Mouse (Mus musculus) forebrain, embryonic 11.5 days (tissue): ENCODE measurements around the gene Tnk1. TPM values are rescaled to one million over a fixed set of nuclear protein-coding genes. Genes with fewer than 3 reads are reported as not detected.

Experiments
- ATAC-seq: fragments of 200-750 bp; cut with Nextera tagmentation; replicated peaks from 2 replicates; pipeline ENCODE4 v1.8.0; 2017; ENCODE audit warnings: moderate TSS enrichment; ENCODE audit not compliant: low FRiP score
- DNase-seq: peaks from one replicate; pipeline ENCODE4 v3.0.0-alpha.2; 2017; ENCODE audit warnings: low spot score
- H3K27ac ChIP-seq: fragments of 300-500 bp; sonication (generic); 2 replicates; pipeline ENCODE4 v1.5.1; 2014; ENCODE audit warnings: low read depth, low read length
- H3K27me3 ChIP-seq: fragments of 300-500 bp; sonication (generic); 2 replicates; pipeline ENCODE4 v1.6.1; 2014; ENCODE audit warnings: mild to moderate bottlenecking, low read length, mixed read lengths; ENCODE audit not compliant: control insufficient read depth, insufficient read depth
- H3K36me3 ChIP-seq: fragments of 300-500 bp; sonication (generic); 2 replicates; pipeline ENCODE4 v1.6.1; 2014; ENCODE audit warnings: mild to moderate bottlenecking, low read length, moderate library complexity, mixed read lengths; ENCODE audit not compliant: control insufficient read depth, insufficient read depth
- H3K4me1 ChIP-seq: fragments of 300-500 bp; sonication (generic); replicated peaks from 2 replicates; pipeline ENCODE4 v1.6.1; 2014; ENCODE audit warnings: low read length, mixed read lengths; ENCODE audit not compliant: control insufficient read depth, insufficient read depth
- H3K4me2 ChIP-seq: fragments of 300-500 bp; sonication (generic); 2 replicates; pipeline ENCODE4 v1.6.1; 2014; ENCODE audit warnings: low read depth, mild to moderate bottlenecking, low read length, moderate library complexity, mixed read lengths; ENCODE audit not compliant: severe bottlenecking
- H3K4me3 ChIP-seq: fragments of 300-500 bp; sonication (generic); 2 replicates; pipeline ENCODE4 v1.5.1; 2014; ENCODE audit warnings: low read depth, low read length
- H3K9ac ChIP-seq: fragments of 300-500 bp; sonication (generic); 2 replicates; pipeline ENCODE4 v1.6.1; 2014; ENCODE audit warnings: low read length
- H3K9me3 ChIP-seq: fragments of 300-500 bp; sonication (generic); 2 replicates; pipeline ENCODE4 v1.6.1; 2016; ENCODE audit warnings: low read length, mixed read lengths; ENCODE audit not compliant: control insufficient read depth
- WGBS: fragments of 180-500 bp; shearing (Covaris S2); extraction: QIAGEN DNeasy Blood & Tissue Kit; methylation state at CpG from one replicate; pipeline ENCODE4 v1.1.7; 2014; 5-methylcytosine and 5-hydroxymethylcytosine counted together
- polyA plus RNA-seq: library from polyadenylated mRNA; unstranded; fragments of >200 nt; fragmentation: Nextera tagmentation; extraction: Ambion mirVana; gene quantifications from 2 replicates; pipeline ENCODE4 v1.2.1, GENCODE M21; 2014

Gene Tnk1
- polyA plus RNA-seq, 1 experiment from 2014 or later: 0.73 TPM

GRCm38 (mm10) chr11:69854680-69855079, 3.9 kb downstream of the Tnk1 start:
- H3K27ac ChIP-seq: no peak overlapping the region
- 89% methylated on average over 10 of the region's 10 CpGs for WGBS
- peaks cover 3% of the 10 kb centered on the region; the same call in 1 of the 2 replicates for H3K36me3 ChIP-seq
- ATAC-seq (no peak), DNase-seq (no peak)
- H3K9ac ChIP-seq: no peak overlapping the region
- H3K4me2 ChIP-seq: no peak overlapping the region
- H3K4me3 ChIP-seq: no peak overlapping the region
- no peaks in the 10 kb centered on the region for H3K9me3 ChIP-seq
- H3K4me1 ChIP-seq: no peaks in the 10 kb centered on the region
- H3K27me3 ChIP-seq: peaks cover 9% of the 10 kb centered on the region; the same call in 1 of the 2 replicates

GRCm38 (mm10) chr11:69853994-69854393, 4.5 kb downstream of the Tnk1 start:
- no peak for ATAC-seq
- H3K4me3 ChIP-seq: no peak overlapping the region
- no peaks in the 10 kb centered on the region for H3K4me1 ChIP-seq
- DNase-seq: no peak
- peaks cover 3% of the 10 kb centered on the region; the same call in 1 of the 2 replicates for H3K36me3 ChIP-seq
- no peaks in the 10 kb centered on the region for H3K9me3 ChIP-seq
- no peak overlapping the region for H3K4me2 ChIP-seq
- H3K27me3 ChIP-seq: peaks cover 9% of the 10 kb centered on the region; the same call in 1 of the 2 replicates
- no peak overlapping the region for H3K27ac ChIP-seq
- WGBS: 79% methylated on average over 7 of the region's 7 CpGs
- H3K9ac ChIP-seq: no peak overlapping the region

GRCm38 (mm10) chr11:69850754-69851153, 7.8 kb downstream of the Tnk1 start:
- Histone ChIP-seq H3K4me1 (peaks cover 5% of the 10 kb centered on the region; the same call in 1 of the 2 replicates), H3K27me3 (no peaks in the 10 kb centered on the region), H3K4me3 (no peak overlapping the region), H3K27ac (no peak overlapping the region), H3K9ac (no peak overlapping the region), H3K36me3 (peaks cover 3% of the 10 kb centered on the region; the same call in 1 of the 2 replicates), H3K9me3 (no peaks in the 10 kb centered on the region), H3K4me2 (no peak overlapping the region)
- DNase-seq: no peak
- 82% methylated on average over 8 of the region's 8 CpGs for WGBS
- ATAC-seq: no peak

- Histone ChIP-seq H3K4me1 (peaks cover 5% of the 10 kb centered on the region; the same call in 1 of the 2 replicates), H3K4me2 (no peak overlapping the region), H3K9ac (no peak overlapping the region), H3K9me3 (no peaks in the 10 kb centered on the region), H3K4me3 (no peak overlapping the region), H3K27ac (no peak overlapping the region), H3K36me3 (peaks cover 3% of the 10 kb centered on the region; the same call in 1 of the 2 replicates), H3K27me3 (no peaks in the 10 kb centered on the region)
- 94% methylated on average over 15 of the region's 15 CpGs for WGBS
- DNase-seq (no peak), ATAC-seq (no peak)
Observed at GRCm38 (mm10) chr11:69849884-69850283, 8.6 kb downstream of the Tnk1 start.

GRCm38 (mm10) chr11:69849128-69849527, 9.4 kb downstream of the Tnk1 start:
- ATAC-seq (no peak), DNase-seq (no peak)
- 91% methylated on average over 9 of the region's 9 CpGs for whole genome bisulfite sequencing
- Histone ChIP-seq H3K4me2 (no peak overlapping the region), H3K4me3 (no peak overlapping the region), H3K27ac (no peak overlapping the region), H3K9me3 (no peaks in the 10 kb centered on the region), H3K36me3 (peaks cover 3% of the 10 kb centered on the region; the same call in 1 of the 2 replicates), H3K9ac (no peak overlapping the region), H3K4me1 (peaks cover 5% of the 10 kb centered on the region; the same call in 1 of the 2 replicates), H3K27me3 (no peaks in the 10 kb centered on the region)

- H3K9me3 ChIP-seq: no peaks in the 10 kb centered on the region
- ATAC-seq: no peak
- no peak overlapping the region; the same call in 1 of the 2 replicates for H3K4me3 ChIP-seq
- no peaks in the 10 kb centered on the region for H3K27me3 ChIP-seq
- peaks cover 3% of the 10 kb centered on the region; the same call in 1 of the 2 replicates for H3K36me3 ChIP-seq
- no peak for DNase-seq
- H3K4me2 ChIP-seq: no peak overlapping the region
- over 99% methylated on average over 6 of the region's 6 CpGs for WGBS
- H3K4me1 ChIP-seq: peaks cover 5% of the 10 kb centered on the region; the same call in 1 of the 2 replicates
- H3K9ac ChIP-seq: no peak overlapping the region
- no peak overlapping the region for H3K27ac ChIP-seq
Observed at GRCm38 (mm10) chr11:69848021-69848420, 10.5 kb downstream of the Tnk1 start.

GRCm38 (mm10) chr11:69846738-69847688, 11.5 kb downstream of the Tnk1 start:
- ATAC-seq (peak; percentile 59), DNase-seq (no peak)
- 13% methylated on average over 37 of the region's 37 CpGs for WGBS
- Histone ChIP-seq H3K4me2 (peak overlapping the region; percentile 84), H3K4me3 (peak overlapping the region; percentile 55), H3K4me1 (peaks cover 5% of the 10 kb centered on the region; the same call in 1 of the 2 replicates), H3K36me3 (peaks cover 3% of the 10 kb centered on the region; the same call in 1 of the 2 replicates), H3K9me3 (no peaks in the 10 kb centered on the region), H3K27me3 (no peaks in the 10 kb centered on the region), H3K27ac (peak overlapping the region; percentile 94), H3K9ac (peak overlapping the region; percentile 75)

- H3K4me1 ChIP-seq: peaks cover 5% of the 10 kb centered on the region; the same call in 1 of the 2 replicates
- peaks cover under 1% of the 10 kb centered on the region; the same call in 1 of the 2 replicates for H3K36me3 ChIP-seq
- H3K27me3 ChIP-seq: no peaks in the 10 kb centered on the region
- WGBS: under 1% methylated on average over 38 of the region's 38 CpGs
- H3K4me3 ChIP-seq: peak within 1 kb of the TSS; percentile 55
- peak within 1 kb of the TSS; percentile 84 for H3K4me2 ChIP-seq
- peak within 1 kb of the TSS; percentile 75 for H3K9ac ChIP-seq
- ATAC-seq: peak; percentile 88
- peak within 1 kb of the TSS; percentile 94 for H3K27ac ChIP-seq
- no peaks in the 10 kb centered on the region for H3K9me3 ChIP-seq
- DNase-seq: peak; percentile 96
Observed at GRCm38 (mm10) chr11:69846198-69846680, 12.3 kb downstream of the Tnk1 start, which contains the start of gene Plscr3. Gene Plscr3 (plus strand): TSS chr11:69846376.
